Mouse (Mus musculus) bone marrow, adult 2 months (tissue): ENCODE data around the gene Fut4. TPM values are rescaled to one million over a fixed set of nuclear protein-coding genes. Genes with fewer than 3 reads are reported as not detected.

Experiments used
- H3K27ac ChIP-seq: fragments of 200-500 bp; 2 replicates; pipeline ENCODE4 v1.5.1; 2012; ENCODE audit warnings: low read depth, mild to moderate bottlenecking, control low read depth, inconsistent platforms, low read length; ENCODE audit not compliant: control insufficient read depth, poor library complexity, insufficient read depth
- H3K4me1 ChIP-seq: fragments of 200-500 bp; 2 replicates; pipeline ENCODE4 v1.6.1; 2011; ENCODE audit warnings: low read length; ENCODE audit not compliant: control insufficient read depth, insufficient read depth
- H3K4me3 ChIP-seq: fragments of 200-500 bp; replicated peaks from 2 replicates; pipeline ENCODE3; 2011; ENCODE audit warnings: mild to moderate bottlenecking, low read depth, low read length, control low read depth; ENCODE audit not compliant: control insufficient read depth
- CTCF ChIP-seq: fragments of 200-500 bp; IDR thresholded peaks from 2 replicates; pipeline ENCODE4 v1.5.1; 2011; ENCODE audit warnings: low read length, control low read depth; ENCODE audit not compliant: control insufficient read depth, insufficient read depth
- POLR2A ChIP-seq: fragments of 200-500 bp; IDR thresholded peaks from 2 replicates; pipeline ENCODE4 v1.6.1; 2011; ENCODE audit warnings: low read depth, mild to moderate bottlenecking, control low read depth, low read length, borderline replicate concordance; ENCODE audit not compliant: control insufficient read depth
- WGBS: fragments of 180-500 bp; shearing (Covaris S2); methylation state at CpG from one replicate; pipeline ENCODE4 v1.1.7; 2018; 5-methylcytosine and 5-hydroxymethylcytosine counted together
- polyA plus RNA-seq: library from polyadenylated mRNA; stranded (reverse); fragments of >200 nt; gene quantifications from 2 replicates; pipeline ENCODE4 v1.2.4, GENCODE M21; 2011; ENCODE audit warnings: low replicate concordance; ENCODE audit not compliant: missing spikeins, insufficient read depth, insufficient read length

Fut4 gene
- polyA plus RNA-seq, result 1.0 and 2.2 TPM in 2 replicates

- TF ChIP-seq POLR2A, result no peak
- Histone ChIP-seq H3K27ac (peak within 1 kb of the TSS; percentile 82), H3K4me3 (peak within 1 kb of the TSS; percentile 65), H3K4me1 (peaks cover 4% of the 10 kb centered on the region)
- WGBS, result 0% methylated on average over 27 of the region's 28 CpGs
These were observed at the start of gene Fut4 for GRCm38 (mm10) chr9:14752001-14752522. Gene Fut4, minus strand, starts transcription at chr9:14752393.

- Histone ChIP-seq H3K27ac (no peak overlapping the region), H3K4me1 (no peaks in the 10 kb centered on the region), H3K4me3 (no peak overlapping the region)
- 91% methylated on average over 6 of the region's 6 CpGs for WGBS
- TF ChIP-seq CTCF, result no peak
- TF ChIP-seq POLR2A, result no peak
These were observed 35.2 kb upstream of the Fut4 start for GRCm38 (mm10) chr9:14787356-14787755.

- Histone ChIP-seq H3K27ac (peak within 1 kb of the TSS; percentile 83), H3K4me3 (peak within 1 kb of the TSS; percentile 96), H3K4me1 (no peaks in the 10 kb centered on the region)
- TF ChIP-seq POLR2A (peak; percentile 68; the same call in 1 of the 2 replicates), CTCF (no peak; the same call in 1 of the 2 replicates)
- under 1% methylated on average over 62 of the region's 62 CpGs for WGBS
These were observed 32.1 kb upstream of the Fut4 start, which contains the start of the genes Mre11a and Ankrd49 for GRCm38 (mm10) chr9:14784039-14785002. Gene Mre11a, plus strand, starts transcription at chr9:14784654. Gene Ankrd49, minus strand, starts transcription at chr9:14784856.

GRCm38 (mm10) chr9:14778341-14778740, 26.1 kb upstream of the Fut4 start:
- TF ChIP-seq CTCF, result no peak
- WGBS, result 89% methylated on average over 13 of the region's 13 CpGs

GRCm38 (mm10) chr9:14773813-14774212, 21.6 kb upstream of the Fut4 start:
- Histone ChIP-seq H3K27ac (no peak overlapping the region), H3K4me3 (no peak overlapping the region), H3K4me1 (no peaks in the 10 kb centered on the region)
- WGBS, result 30% methylated on average over 2 of the region's 2 CpGs
- TF ChIP-seq CTCF, result 0 out of 2 replicates have a peak, but pooled peaks have one; percentile 16
- no peak for TF ChIP-seq POLR2A

More at GRCm38 (mm10) chr9:14778341-14778740, 26.1 kb upstream of the Fut4 start:
- H3K4me1 ChIP-seq, result no peaks in the 10 kb centered on the region
- H3K27ac ChIP-seq, result no peak overlapping the region
- H3K4me3 ChIP-seq, result no peak overlapping the region

GRCm38 (mm10) chr9:14772074-14772473, 19.9 kb upstream of the Fut4 start:
- no peak overlapping the region for H3K27ac ChIP-seq
- no peak for TF ChIP-seq CTCF
- no peak for TF ChIP-seq POLR2A
- no peak overlapping the region for H3K4me3 ChIP-seq
- WGBS, result 78% methylated on average over 2 of the region's 2 CpGs
- H3K4me1 ChIP-seq, result no peaks in the 10 kb centered on the region

GRCm38 (mm10) chr9:14770803-14771471, 18.7 kb upstream of the Fut4 start, which contains the start of gene 1700012B09Rik:
Gene 1700012B09Rik, minus strand, starts transcription at chr9:14771030.
- Histone ChIP-seq H3K4me1 (no peaks in the 10 kb centered on the region), H3K27ac (no peak within 1 kb of the TSS), H3K4me3 (no peak within 1 kb of the TSS)
- 19% methylated on average over 23 of the region's 23 CpGs for WGBS
- TF ChIP-seq CTCF (no peak), POLR2A (no peak)

- no peaks in the 10 kb centered on the region for H3K4me1 ChIP-seq
- TF ChIP-seq CTCF (no peak), POLR2A (no peak)
- H3K4me3 ChIP-seq, result no peak overlapping the region
- WGBS, result 77% methylated on average over 5 of the region's 6 CpGs
- no peak overlapping the region for H3K27ac ChIP-seq
These were observed 17.6 kb upstream of the Fut4 start for GRCm38 (mm10) chr9:14769811-14770210.
